Mouse (Mus musculus) ES-E14 (cell line): ENCODE measurements around the gene Enpp1.

Source experiments
- CHD2 ChIP-seq: IDR thresholded peaks from 2 replicates; pipeline ENCODE4 v1.6.1; 2014; ENCODE audit warnings: mild to moderate bottlenecking, low read depth, low read length, inconsistent platforms
- HCFC1 ChIP-seq: IDR thresholded peaks from 2 replicates; pipeline ENCODE4 v1.6.1; 2012; ENCODE audit warnings: low read length, inconsistent platforms, borderline replicate concordance; ENCODE audit not compliant: insufficient read depth
- MAFK ChIP-seq: IDR thresholded peaks from 2 replicates; pipeline ENCODE4 v1.6.1; 2014; ENCODE audit warnings: mild to moderate bottlenecking, low read depth, low read length, inconsistent platforms; ENCODE audit not compliant: insufficient read depth
- ZC3H11A ChIP-seq: IDR thresholded peaks from 2 replicates; pipeline ENCODE4 v1.6.1; 2012; ENCODE audit warnings: low read depth, mild to moderate bottlenecking, inconsistent platforms, low read length, borderline replicate concordance

GRCm38 (mm10) chr10:24596003-24596868, 115.7 kb downstream of the Enpp1 start:
- no peak for TF ChIP-seq MAFK
- no peak for TF ChIP-seq ZC3H11A
- TF ChIP-seq CHD2: no peak
- no peak for TF ChIP-seq HCFC1
